Mouse (Mus musculus) intestine, embryonic 14.5 days (tissue): ENCODE measurements around the gene Eif4a3. TPM values are rescaled to one million over a fixed set of nuclear protein-coding genes. Genes with fewer than 3 reads are reported as not detected.
A peak's percentile ranks its signal among the peaks of the same experiment; 100 is the strongest.
"Not testable (repeated sequence)": the region's sequence is repeated elsewhere in the genome, so short reads cannot be mapped to it uniquely, and the experiment has no call there.

Source experiments
- ATAC-seq: fragments of 200-750 bp; cut with Nextera tagmentation; replicated peaks from 2 replicates; pipeline ENCODE4 v1.8.0; 2017; ENCODE audit warnings: low read depth, moderate number of reproducible peaks, moderate TSS enrichment, moderate library complexity; ENCODE audit not compliant: low FRiP score, low TSS enrichment
- DNase-seq: peaks from one replicate; pipeline ENCODE4 v3.0.0-alpha.2; 2018; ENCODE audit warnings: low spot score
- H3K27ac ChIP-seq: fragments of 300-500 bp; sonication (generic); 2 replicates; pipeline ENCODE4 v1.5.1; 2014; ENCODE audit warnings: low read depth, mild to moderate bottlenecking, control low read depth
- H3K27me3 ChIP-seq: fragments of 300-500 bp; sonication (generic); replicated peaks from 2 replicates; pipeline ENCODE4 v1.6.1; 2014; ENCODE audit warnings: low read length, control low read depth; ENCODE audit not compliant: control insufficient read depth, insufficient read depth
- H3K36me3 ChIP-seq: fragments of 300-500 bp; sonication (generic); 2 replicates; pipeline ENCODE4 v1.6.1; 2014; ENCODE audit warnings: low read length, control low read depth; ENCODE audit not compliant: control insufficient read depth, insufficient read depth
- H3K4me1 ChIP-seq: fragments of 300-500 bp; sonication (generic); replicated peaks from 2 replicates; pipeline ENCODE4 v1.6.1; 2014; ENCODE audit warnings: low read length, control low read depth, mixed read lengths; ENCODE audit not compliant: control insufficient read depth, insufficient read depth
- H3K4me2 ChIP-seq: fragments of 300-500 bp; sonication (generic); 2 replicates; pipeline ENCODE4 v1.6.1; 2014; ENCODE audit warnings: low read length
- H3K4me3 ChIP-seq: fragments of 300-500 bp; sonication (generic); 2 replicates; pipeline ENCODE4 v1.5.1; 2014; ENCODE audit warnings: low read depth, low read length, control low read depth, mixed read lengths
- H3K9ac ChIP-seq: fragments of 300-500 bp; sonication (generic); 2 replicates; pipeline ENCODE4 v1.6.1; 2014; ENCODE audit warnings: mild to moderate bottlenecking, low read length
- H3K9me3 ChIP-seq: fragments of 300-500 bp; sonication (generic); 2 replicates; pipeline ENCODE4 v1.6.1; 2016; ENCODE audit warnings: low read length, control low read depth; ENCODE audit not compliant: control insufficient read depth
- WGBS: fragments of 180-500 bp; shearing (Covaris S2); extraction: QIAGEN DNeasy Blood & Tissue Kit; methylation state at CpG from one replicate; pipeline ENCODE4 v1.1.7; 2014; 5-methylcytosine and 5-hydroxymethylcytosine counted together
- polyA plus RNA-seq: library from polyadenylated mRNA; unstranded; fragments of >200 nt; fragmentation: Nextera tagmentation; extraction: Ambion mirVana; gene quantifications from 2 replicates; pipeline ENCODE4 v1.2.1, GENCODE M21; 2014

The Eif4a3 gene
- polyA plus RNA-seq, 1 experiment from 2014 or later: 385 TPM

- H3K4me2 ChIP-seq: peak overlapping the region; percentile 65
- ATAC-seq (peak; percentile 57; the same call in 1 of the 2 replicates), DNase-seq (no peak)
- H3K4me1 ChIP-seq: peaks cover 6% of the 10 kb centered on the region; the same call in 1 of the 2 replicates
- no peak overlapping the region for H3K4me3 ChIP-seq
- no peaks in the 10 kb centered on the region for H3K27me3 ChIP-seq
- no peak overlapping the region for H3K9ac ChIP-seq
- H3K9me3 ChIP-seq: no peaks in the 10 kb centered on the region
- H3K36me3 ChIP-seq: no peaks in the 10 kb centered on the region
- WGBS: 49% methylated on average over 6 of the region's 6 CpGs
- H3K27ac ChIP-seq: no peak overlapping the region
Measured at GRCm38 (mm10) chr11:119267241-119267674, 32.6 kb downstream of the Eif4a3 start.

- Histone ChIP-seq H3K4me1 (peaks cover 6% of the 10 kb centered on the region; the same call in 1 of the 2 replicates), H3K9ac (no peak overlapping the region), H3K4me3 (no peak overlapping the region), H3K27ac (no peak overlapping the region), H3K4me2 (no peak overlapping the region), H3K9me3 (no peaks in the 10 kb centered on the region), H3K36me3 (no peaks in the 10 kb centered on the region), H3K27me3 (no peaks in the 10 kb centered on the region)
- ATAC-seq (no peak), DNase-seq (no peak)
- WGBS: 76% methylated on average over 7 of the region's 7 CpGs
Measured at GRCm38 (mm10) chr11:119265811-119266210, 34.1 kb downstream of the Eif4a3 start.

- no peaks in the 10 kb centered on the region for H3K27me3 ChIP-seq
- no peak overlapping the region for H3K4me2 ChIP-seq
- no peak overlapping the region for H3K9ac ChIP-seq
- ATAC-seq (no peak), DNase-seq (no peak)
- H3K27ac ChIP-seq: no peak overlapping the region
- H3K36me3 ChIP-seq: no peaks in the 10 kb centered on the region
- no peaks in the 10 kb centered on the region for H3K9me3 ChIP-seq
- WGBS: 91% methylated on average over 13 of the region's 13 CpGs
- H3K4me3 ChIP-seq: no peak overlapping the region
- peaks cover 6% of the 10 kb centered on the region; the same call in 1 of the 2 replicates for H3K4me1 ChIP-seq
Measured at GRCm38 (mm10) chr11:119264413-119264812, 35.5 kb downstream of the Eif4a3 start.

GRCm38 (mm10) chr11:119259977-119260376 is 39.9 kb downstream of the Eif4a3 start:
- no peak for DNase-seq
- no peak for ATAC-seq
- Histone ChIP-seq H3K4me1 (no peaks in the 10 kb centered on the region), H3K27ac (no peak overlapping the region), H3K27me3 (no peaks in the 10 kb centered on the region), H3K4me2 (no peak overlapping the region), H3K4me3 (no peak overlapping the region), H3K36me3 (no peaks in the 10 kb centered on the region), H3K9ac (no peak overlapping the region), H3K9me3 (no peaks in the 10 kb centered on the region)
- WGBS: 83% methylated on average over 8 of the region's 8 CpGs

GRCm38 (mm10) chr11:119258572-119259322 is 41.1 kb downstream of the Eif4a3 start:
- peak overlapping the region; percentile 20; the same call in 1 of the 2 replicates for H3K9ac ChIP-seq
- H3K9me3 ChIP-seq: no peaks in the 10 kb centered on the region
- no peaks in the 10 kb centered on the region for H3K27me3 ChIP-seq
- peak overlapping the region; percentile 36 for H3K4me2 ChIP-seq
- 66% methylated on average over 23 of the region's 23 CpGs for WGBS
- H3K4me1 ChIP-seq: no peaks in the 10 kb centered on the region
- no peaks in the 10 kb centered on the region for H3K36me3 ChIP-seq
- DNase-seq (peak; percentile 77), ATAC-seq (peak; percentile 67)
- H3K4me3 ChIP-seq: peak overlapping the region; percentile 29
- peak overlapping the region; percentile 57; the same call in 1 of the 2 replicates for H3K27ac ChIP-seq

GRCm38 (mm10) chr11:119258216-119258571 is 41.7 kb downstream of the Eif4a3 start:
- Histone ChIP-seq H3K9ac (no peak overlapping the region), H3K4me1 (no peaks in the 10 kb centered on the region), H3K9me3 (no peaks in the 10 kb centered on the region), H3K4me2 (peak overlapping the region; percentile 36), H3K27ac (peak overlapping the region; percentile 57; the same call in 1 of the 2 replicates), H3K27me3 (no peaks in the 10 kb centered on the region), H3K36me3 (no peaks in the 10 kb centered on the region), H3K4me3 (peak overlapping the region; percentile 29)
- no peak for ATAC-seq
- 53% methylated on average over 9 of the region's 9 CpGs for WGBS
- no peak for DNase-seq

- H3K4me1 ChIP-seq, H3K9ac ChIP-seq, H3K27ac ChIP-seq, H3K4me3 ChIP-seq, H3K9me3 ChIP-seq, DNase-seq, ATAC-seq, H3K27me3 ChIP-seq, H3K4me2 ChIP-seq, H3K36me3 ChIP-seq: not testable (repeated sequence)
- 75% methylated on average over 5 of the region's 5 CpGs for WGBS
Measured at GRCm38 (mm10) chr11:119256557-119256956, 43.3 kb downstream of the Eif4a3 start.

GRCm38 (mm10) chr11:119252854-119253541 is 46.9 kb downstream of the Eif4a3 start:
- no peaks in the 10 kb centered on the region for H3K27me3 ChIP-seq
- no peak overlapping the region for H3K27ac ChIP-seq
- H3K9me3 ChIP-seq: no peaks in the 10 kb centered on the region
- H3K36me3 ChIP-seq: no peaks in the 10 kb centered on the region
- DNase-seq (peak; percentile 78), ATAC-seq (peak; percentile 77)
- no peak overlapping the region for H3K9ac ChIP-seq
- 9% methylated on average over 22 of the region's 22 CpGs for WGBS
- peak overlapping the region; percentile 25; the same call in 1 of the 2 replicates for H3K4me2 ChIP-seq
- peaks cover 6% of the 10 kb centered on the region; the same call in 1 of the 2 replicates for H3K4me1 ChIP-seq
- H3K4me3 ChIP-seq: no peak overlapping the region
